Mouse (Mus musculus): ENCODE data around the gene Ifrd2. TPM values are rescaled to one million over a fixed set of nuclear protein-coding genes. Genes with fewer than 3 reads are reported as not detected.

Ifrd2 gene
- polyA plus RNA-seq, 1 experiment from 2014 or later, result 49.5 TPM

DNA sequence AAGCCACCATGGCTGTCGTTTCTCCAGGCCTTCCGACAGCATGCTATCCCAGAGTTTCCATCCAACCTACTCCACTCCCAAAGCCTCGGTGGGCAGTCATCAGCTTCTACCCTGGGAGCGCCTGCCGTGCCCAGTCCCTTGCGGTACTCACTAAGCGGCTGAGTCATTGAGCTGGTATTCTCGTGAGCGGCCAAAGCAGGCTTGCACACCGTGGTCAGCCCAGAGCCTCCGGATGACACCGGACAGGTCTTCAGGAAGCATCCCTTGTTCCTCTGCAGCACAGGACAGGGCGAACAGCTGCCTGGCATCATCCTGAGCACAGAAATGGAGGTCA lies 32.1 kb downstream of the Ifrd2 start:
- Histone ChIP-seq H3K4me2 (replicated peaks) (no peak overlapping the region), H3K9ac (no peak overlapping the region), H3K27ac (0 out of 2 replicates have a peak overlapping the region, but pooled peaks have one; percentile 15), H3K36me3 (peaks cover 86% of the 10 kb centered on the region), H3K9me3 (no peaks in the 10 kb centered on the region), H3K4me1 (no peaks in the 10 kb centered on the region), H3K27me3 (no peaks in the 10 kb centered on the region), H3K4me3 (no peak overlapping the region)
- ATAC-seq (ENCODE audit: low FRiP score, low read depth), result no peak
- WGBS, result 81% methylated on average over 13 of the region's 13 CpGs

DNA sequence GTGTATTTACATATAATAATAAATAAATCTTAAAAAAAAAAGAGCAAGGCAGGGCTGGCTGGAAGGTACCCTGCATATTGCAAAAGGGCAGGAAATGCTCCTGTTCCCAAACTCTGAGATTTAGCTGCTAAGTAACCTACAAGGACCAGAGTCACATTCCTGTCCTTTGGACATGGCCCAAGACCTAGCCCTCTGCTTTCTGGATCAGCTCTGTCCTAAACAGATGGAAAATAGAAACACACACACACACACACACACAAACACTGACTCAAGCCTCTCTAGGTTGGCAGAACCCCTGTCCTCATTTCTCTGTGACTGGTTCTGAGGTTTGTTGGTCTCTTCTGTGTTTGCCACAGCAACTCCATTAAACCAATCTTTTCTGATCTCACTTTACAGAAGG lies 33.5 kb downstream of the Ifrd2 start:
- Histone ChIP-seq H3K27me3 (no peaks in the 10 kb centered on the region), H3K27ac (no peak overlapping the region)
- ATAC-seq (ENCODE audit: low FRiP score, low read depth), result no peak

GRCm38 (mm10) chr9:107624539-107624938 lies 37.1 kb downstream of the Ifrd2 start:
- Histone ChIP-seq H3K4me2 (replicated peaks) (no peak overlapping the region), H3K4me1 (peaks cover 41% of the 10 kb centered on the region), H3K27ac (no peak overlapping the region), H3K36me3 (peaks cover 68% of the 10 kb centered on the region), H3K9ac (peak overlapping the region; percentile 35; the same call in 1 of the 2 replicates), H3K4me3 (no peak overlapping the region), H3K27me3 (no peaks in the 10 kb centered on the region), H3K9me3 (no peaks in the 10 kb centered on the region)
- WGBS, result 80% methylated on average over 5 of the region's 5 CpGs
- ATAC-seq (ENCODE audit: low FRiP score, low read depth), result no peak

More for the DNA sequence above, 33.5 kb downstream of the Ifrd2 start:
- H3K9ac ChIP-seq, result no peak overlapping the region
- peaks cover 84% of the 10 kb centered on the region for H3K36me3 ChIP-seq
- no peak overlapping the region for H3K4me3 ChIP-seq
- no peaks in the 10 kb centered on the region for H3K9me3 ChIP-seq
- H3K4me2 ChIP-seq (replicated peaks), result no peak overlapping the region
- H3K4me1 ChIP-seq, result peaks cover 6% of the 10 kb centered on the region; the same call in 1 of the 2 replicates

DNA sequence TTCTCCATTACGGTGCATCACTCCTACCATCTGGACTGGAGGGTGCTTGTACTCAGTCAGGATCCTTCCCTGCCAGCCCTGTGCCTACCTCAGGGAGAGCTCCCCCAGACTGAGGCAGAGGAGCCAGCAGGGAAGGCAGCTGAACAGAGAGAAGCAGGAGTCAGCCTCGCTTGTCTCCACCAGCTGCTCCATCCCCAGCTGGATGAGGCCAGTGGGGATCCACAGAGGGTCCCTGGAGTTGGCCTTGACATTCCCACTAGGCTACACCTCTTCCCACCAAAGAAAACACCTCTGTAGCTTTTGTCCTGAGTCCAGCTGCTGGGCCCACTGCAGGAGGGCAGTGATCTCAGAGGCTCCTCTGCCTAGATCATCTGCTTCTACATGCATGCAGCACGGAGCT lies 37.5 kb downstream of the Ifrd2 start:
- no peak overlapping the region for H3K27ac ChIP-seq
- no peak for ATAC-seq (ENCODE audit: low FRiP score, low read depth)
- H3K9ac ChIP-seq, result peak overlapping the region; percentile 35; the same call in 1 of the 2 replicates
- 92% methylated on average over 3 of the region's 3 CpGs for WGBS
- no peak overlapping the region for H3K4me2 ChIP-seq (replicated peaks)
- H3K27me3 ChIP-seq, result no peaks in the 10 kb centered on the region
- H3K9me3 ChIP-seq, result no peaks in the 10 kb centered on the region
- H3K4me3 ChIP-seq, result no peak overlapping the region
- H3K36me3 ChIP-seq, result peaks cover 64% of the 10 kb centered on the region
- H3K4me1 ChIP-seq, result peaks cover 45% of the 10 kb centered on the region

- WGBS, result 90% methylated on average over 12 of the region's 12 CpGs
- no peaks in the 10 kb centered on the region for H3K9me3 ChIP-seq
- H3K4me1 ChIP-seq, result peaks cover 51% of the 10 kb centered on the region
- H3K9ac ChIP-seq, result peak overlapping the region; percentile 35; the same call in 1 of the 2 replicates
- no peak for ATAC-seq (ENCODE audit: low FRiP score, low read depth)
- no peak overlapping the region for H3K4me2 ChIP-seq (replicated peaks)
- no peak overlapping the region for H3K4me3 ChIP-seq
- no peaks in the 10 kb centered on the region for H3K27me3 ChIP-seq
- H3K36me3 ChIP-seq, result peaks cover 58% of the 10 kb centered on the region
- no peak overlapping the region; the same call in 1 of the 2 replicates for H3K27ac ChIP-seq
Observed at GRCm38 (mm10) chr9:107625351-107626128, 38.1 kb downstream of the Ifrd2 start.

DNA sequence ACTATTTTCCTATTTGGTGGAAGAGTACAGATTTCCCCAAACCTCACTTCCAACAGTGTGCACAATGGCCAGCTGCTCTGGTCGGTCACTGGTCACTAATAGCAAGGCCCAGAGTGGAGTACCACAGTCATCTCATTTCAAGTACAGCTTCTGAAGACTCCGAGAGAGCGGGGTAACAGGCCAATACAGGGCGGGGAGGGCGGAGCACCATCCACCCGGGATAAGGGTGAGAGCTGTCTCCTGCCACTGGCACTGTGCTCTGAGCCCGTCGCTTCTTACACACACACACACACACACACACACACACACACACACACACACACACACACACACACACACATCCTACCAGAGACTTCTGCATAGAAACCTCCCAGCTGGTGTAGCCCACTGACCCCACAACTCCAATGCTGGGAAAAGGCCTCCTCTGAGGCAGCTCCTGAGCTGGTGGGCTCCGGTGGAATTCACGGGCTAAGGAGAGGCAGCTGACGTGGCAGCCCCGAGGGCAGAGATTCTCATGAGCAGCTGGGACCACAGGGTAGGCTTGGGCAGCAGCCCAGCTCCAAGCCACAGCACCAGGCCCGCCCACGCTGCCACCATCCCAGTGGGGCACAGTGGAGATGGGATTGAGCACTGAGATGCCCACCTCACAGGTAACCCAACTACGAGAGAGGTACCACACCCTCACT lies 38.9 kb downstream of the Ifrd2 start:
- H3K4me2 ChIP-seq (replicated peaks), result peak overlapping the region; percentile 100
- H3K36me3 ChIP-seq, result peaks cover 58% of the 10 kb centered on the region
- WGBS, result 43% methylated on average over 14 of the region's 15 CpGs
- peak overlapping the region; percentile 2; the same call in 1 of the 2 replicates for H3K4me3 ChIP-seq
- peak overlapping the region; percentile 46 for H3K9ac ChIP-seq
- H3K27me3 ChIP-seq, result no peaks in the 10 kb centered on the region
- no peak; the same call in 1 of the 2 replicates for ATAC-seq (ENCODE audit: low FRiP score, low read depth)
- H3K27ac ChIP-seq, result peak overlapping the region; percentile 93
- H3K9me3 ChIP-seq, result no peaks in the 10 kb centered on the region
- peaks cover 59% of the 10 kb centered on the region for H3K4me1 ChIP-seq

GRCm38 (mm10) chr9:107626844-107627277 lies 39.4 kb downstream of the Ifrd2 start:
- peak overlapping the region; percentile 100 for H3K4me2 ChIP-seq (replicated peaks)
- peak overlapping the region; percentile 93 for H3K27ac ChIP-seq
- H3K9me3 ChIP-seq, result no peaks in the 10 kb centered on the region
- H3K4me1 ChIP-seq, result peaks cover 64% of the 10 kb centered on the region
- peak overlapping the region; percentile 46 for H3K9ac ChIP-seq
- peak; percentile 76 for ATAC-seq (ENCODE audit: low FRiP score, low read depth)
- 0% methylated on average over 2 of the region's 2 CpGs for WGBS
- H3K36me3 ChIP-seq, result peaks cover 63% of the 10 kb centered on the region
- peak overlapping the region; percentile 2; the same call in 1 of the 2 replicates for H3K4me3 ChIP-seq
- H3K27me3 ChIP-seq, result no peaks in the 10 kb centered on the region

GRCm38 (mm10) chr9:107627387-107628255 lies 40.2 kb downstream of the Ifrd2 start:
- ATAC-seq (ENCODE audit: low FRiP score, low read depth), result no peak
- peaks cover 72% of the 10 kb centered on the region for H3K4me1 ChIP-seq

GRCm38 (mm10) chr9:107628721-107629410 lies 41.4 kb downstream of the Ifrd2 start:
- Histone ChIP-seq H3K4me2 (replicated peaks) (peak overlapping the region; percentile 100), H3K9ac (peak overlapping the region; percentile 35; the same call in 1 of the 2 replicates), H3K9me3 (no peaks in the 10 kb centered on the region), H3K27me3 (no peaks in the 10 kb centered on the region), H3K4me3 (no peak overlapping the region), H3K36me3 (peaks cover 48% of the 10 kb centered on the region), H3K4me1 (peaks cover 76% of the 10 kb centered on the region), H3K27ac (peak overlapping the region; percentile 93; the same call in 1 of the 2 replicates)
- WGBS, result 50% methylated on average over 15 of the region's 15 CpGs
- no peak for ATAC-seq (ENCODE audit: low FRiP score, low read depth)

More at GRCm38 (mm10) chr9:107627387-107628255, 40.2 kb downstream of the Ifrd2 start:
- Histone ChIP-seq H3K27ac (peak overlapping the region; percentile 93), H3K27me3 (no peaks in the 10 kb centered on the region), H3K4me3 (no peak overlapping the region), H3K9ac (peak overlapping the region; percentile 46), H3K9me3 (no peaks in the 10 kb centered on the region), H3K36me3 (peaks cover 61% of the 10 kb centered on the region), H3K4me2 (replicated peaks) (peak overlapping the region; percentile 100)
- WGBS, result 43% methylated on average over 20 of the region's 20 CpGs

- H3K27me3 ChIP-seq, result no peaks in the 10 kb centered on the region
- peak overlapping the region; percentile 100 for H3K4me2 ChIP-seq (replicated peaks)
- ATAC-seq (ENCODE audit: low FRiP score, low read depth), result no peak
- H3K9me3 ChIP-seq, result no peaks in the 10 kb centered on the region
- 30% methylated on average over 4 of the region's 4 CpGs for WGBS
- H3K4me3 ChIP-seq, result no peak overlapping the region
- H3K36me3 ChIP-seq, result peaks cover 43% of the 10 kb centered on the region
- H3K9ac ChIP-seq, result peak overlapping the region; percentile 35; the same call in 1 of the 2 replicates
- H3K27ac ChIP-seq, result peak overlapping the region; percentile 55; the same call in 1 of the 2 replicates
- H3K4me1 ChIP-seq, result peaks cover 81% of the 10 kb centered on the region
Observed at GRCm38 (mm10) chr9:107629411-107629730, 41.9 kb downstream of the Ifrd2 start.

- peak overlapping the region; percentile 100 for H3K4me2 ChIP-seq (replicated peaks)
- peaks cover 37% of the 10 kb centered on the region for H3K36me3 ChIP-seq
- peak overlapping the region; percentile 16 for H3K4me3 ChIP-seq
- H3K9ac ChIP-seq, result peak overlapping the region; percentile 59
- no peak for ATAC-seq (ENCODE audit: low FRiP score, low read depth)
- no peaks in the 10 kb centered on the region for H3K9me3 ChIP-seq
- H3K4me1 ChIP-seq, result peaks cover 81% of the 10 kb centered on the region
- peak overlapping the region; percentile 92 for H3K27ac ChIP-seq
- H3K27me3 ChIP-seq, result no peaks in the 10 kb centered on the region
- 13% methylated on average over 14 of the region's 14 CpGs for WGBS
Observed at GRCm38 (mm10) chr9:107629901-107630425, 42.5 kb downstream of the Ifrd2 start.

Measured in limb, embryonic 13.5 days (tissue).